Mouse (Mus musculus) intestine, postnatal 0 days (tissue): ENCODE data around the gene Copb1. TPM values are rescaled to one million over a fixed set of nuclear protein-coding genes. Genes with fewer than 3 reads are reported as not detected.

Source experiments
- ATAC-seq: fragments of 200-750 bp; cut with Nextera tagmentation; 2 replicates; pipeline ENCODE4 v1.8.0; 2017; ENCODE audit warnings: mild to moderate bottlenecking, moderate TSS enrichment, moderate library complexity
- H3K27ac ChIP-seq: fragments of 300-500 bp; sonication (generic); 2 replicates; pipeline ENCODE4 v1.5.1; 2014; ENCODE audit warnings: mild to moderate bottlenecking, low read depth, low read length, moderate library complexity
- H3K27me3 ChIP-seq: fragments of 300-500 bp; sonication (generic); replicated peaks from 2 replicates; pipeline ENCODE4 v1.6.1; 2014; ENCODE audit warnings: low read length, mixed read lengths; ENCODE audit not compliant: control insufficient read depth, insufficient read depth
- H3K36me3 ChIP-seq: fragments of 300-500 bp; sonication (generic); 2 replicates; pipeline ENCODE4 v1.6.1; 2014; ENCODE audit warnings: mild to moderate bottlenecking, moderate library complexity; ENCODE audit not compliant: control insufficient read depth, insufficient read depth
- H3K4me1 ChIP-seq: fragments of 300-500 bp; sonication (generic); replicated peaks from 2 replicates; pipeline ENCODE4 v1.6.1; 2014; ENCODE audit warnings: antibody characterized with exemption, low read length, mixed read lengths; ENCODE audit not compliant: control insufficient read depth, insufficient read depth
- H3K4me2 ChIP-seq: fragments of 300-500 bp; sonication (generic); replicated peaks from 2 replicates; pipeline ENCODE4 v1.6.1; 2014; ENCODE audit warnings: low read depth, mild to moderate bottlenecking, moderate library complexity
- H3K4me3 ChIP-seq: fragments of 300-500 bp; sonication (generic); 2 replicates; pipeline ENCODE4 v1.5.1; 2014; ENCODE audit warnings: low read depth, low read length
- H3K9ac ChIP-seq: fragments of 300-500 bp; sonication (generic); 2 replicates; pipeline ENCODE4 v1.6.1; 2014; ENCODE audit warnings: mild to moderate bottlenecking, low read depth, low read length
- H3K9me3 ChIP-seq: fragments of 300-500 bp; sonication (generic); 2 replicates; pipeline ENCODE4 v1.6.1; 2016; ENCODE audit warnings: mixed run types; ENCODE audit not compliant: control insufficient read depth
- CTCF ChIP-seq: sonication (generic); IDR thresholded peaks from 2 replicates; pipeline ENCODE4 v1.5.1; 2016; ENCODE audit warnings: low read depth, mild to moderate bottlenecking, control low read depth, antibody characterized with exemption, moderate library complexity
- WGBS: fragments of 180-500 bp; shearing (Covaris S2); extraction: QIAGEN DNeasy Blood & Tissue Kit; methylation state at CpG from one replicate; pipeline ENCODE4 v1.1.7; 2014; 5-methylcytosine and 5-hydroxymethylcytosine counted together
- polyA plus RNA-seq: library from polyadenylated mRNA; unstranded; fragments of >200 nt; fragmentation: Nextera tagmentation; extraction: Ambion mirVana; gene quantifications from 2 replicates; pipeline ENCODE4 v1.2.1, GENCODE M21; 2015

Copb1 gene
- polyA plus RNA-seq, 1 experiment from 2014 or later, result 140 TPM

DNA sequence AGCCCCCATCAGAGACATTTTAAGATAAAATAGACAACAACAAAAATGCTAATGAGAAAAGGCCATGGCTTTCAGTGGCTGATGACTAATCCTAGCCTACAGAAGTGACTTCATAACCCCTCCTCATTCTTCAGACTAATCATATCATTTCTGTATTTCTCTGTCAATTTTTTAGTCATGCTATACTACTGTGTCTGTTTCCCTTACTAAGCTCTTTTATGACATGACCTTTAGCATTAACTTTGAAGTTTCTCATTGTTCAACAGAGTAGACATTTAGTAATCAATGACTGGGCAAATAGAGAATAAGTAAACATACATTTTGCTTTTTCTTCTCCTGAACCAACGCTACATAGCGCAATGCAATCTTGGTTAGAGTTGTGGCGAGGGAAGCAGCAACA is 22.7 kb downstream of the Copb1 start:
- whole genome bisulfite sequencing, result 39% methylated on average over 3 of the region's 3 CpGs
- Histone ChIP-seq H3K4me2 (no peak overlapping the region), H3K27me3 (no peaks in the 10 kb centered on the region), H3K27ac (no peak overlapping the region), H3K4me3 (no peak overlapping the region), H3K9ac (no peak overlapping the region), H3K4me1 (no peaks in the 10 kb centered on the region), H3K36me3 (peaks cover 61% of the 10 kb centered on the region), H3K9me3 (no peaks in the 10 kb centered on the region)
- no peak for TF ChIP-seq CTCF
- peak; percentile 82 for ATAC-seq

DNA sequence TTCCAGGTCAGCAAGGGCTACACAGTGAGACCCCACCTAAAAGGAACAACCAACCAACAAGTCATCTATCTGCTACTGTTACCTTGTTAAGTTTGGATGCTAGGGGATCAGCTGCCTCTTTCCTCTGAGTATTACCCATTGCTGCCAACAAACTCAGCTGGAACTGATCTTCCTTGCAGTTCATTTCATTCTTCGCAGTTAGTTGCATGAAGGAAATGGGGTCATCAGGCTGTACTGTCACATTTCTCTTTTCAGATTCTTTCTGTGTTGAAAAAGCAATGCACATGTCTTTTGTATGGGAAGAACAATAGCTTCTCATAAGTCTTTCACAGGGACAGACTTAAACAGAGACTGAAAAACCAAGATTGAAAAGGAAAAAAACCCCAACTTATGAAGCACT is 28.0 kb downstream of the Copb1 start:
- no peak overlapping the region for H3K27ac ChIP-seq
- TF ChIP-seq CTCF, result no peak
- H3K27me3 ChIP-seq, result no peaks in the 10 kb centered on the region
- no peaks in the 10 kb centered on the region for H3K9me3 ChIP-seq
- ATAC-seq, result no peak
- 98% methylated on average over 1 of the region's 1 CpGs for WGBS
- peaks cover 59% of the 10 kb centered on the region for H3K36me3 ChIP-seq
- H3K9ac ChIP-seq, result no peak overlapping the region
- H3K4me3 ChIP-seq, result no peak overlapping the region
- H3K4me1 ChIP-seq, result no peaks in the 10 kb centered on the region
- H3K4me2 ChIP-seq, result no peak overlapping the region

DNA sequence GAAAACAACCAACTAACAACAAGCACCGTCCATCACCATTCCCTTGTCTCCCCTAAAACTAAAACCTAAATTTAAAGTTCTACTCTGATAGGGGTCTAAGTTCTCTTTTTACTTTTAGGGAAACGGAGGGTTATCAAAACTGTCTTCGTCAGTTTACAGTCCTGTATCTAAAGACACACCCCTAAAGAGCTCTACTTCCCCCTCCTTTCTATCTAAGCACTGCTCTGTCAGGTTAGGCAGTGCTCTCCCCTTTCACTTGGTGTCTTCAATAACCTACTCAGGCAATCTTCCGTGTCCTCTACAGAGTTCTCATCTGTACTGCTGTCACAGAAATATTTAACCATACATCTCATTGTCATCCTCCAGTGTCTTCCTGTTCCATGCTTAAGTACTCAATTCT is 34.1 kb downstream of the Copb1 start:
- WGBS, result 83% methylated on average over 4 of the region's 4 CpGs
- TF ChIP-seq CTCF, result no peak
- ATAC-seq, result no peak

DNA sequence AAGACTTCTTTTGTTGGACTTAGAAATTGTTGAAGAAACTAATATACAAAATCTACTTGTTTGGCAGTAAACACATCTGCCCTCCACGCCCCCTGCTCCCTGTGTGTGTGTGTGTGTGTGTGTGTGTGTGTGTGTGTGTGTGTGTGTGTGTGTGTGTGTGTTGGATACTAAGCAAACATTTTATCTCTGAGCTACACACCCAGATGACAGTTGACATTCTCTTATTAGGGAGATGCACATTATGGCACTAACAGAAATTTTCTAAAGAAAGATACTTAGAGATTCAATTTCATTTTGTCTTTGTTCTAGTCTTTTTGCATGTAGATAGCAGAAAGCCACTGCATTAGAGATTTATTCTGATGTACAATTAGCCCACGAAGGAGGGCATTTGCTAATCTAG is 37.6 kb downstream of the Copb1 start:
- Histone ChIP-seq H3K9ac (no peak overlapping the region), H3K27ac (no peak overlapping the region), H3K4me1 (no peaks in the 10 kb centered on the region), H3K4me2 (no peak overlapping the region), H3K36me3 (peaks cover 65% of the 10 kb centered on the region), H3K27me3 (no peaks in the 10 kb centered on the region), H3K9me3 (no peaks in the 10 kb centered on the region), H3K4me3 (no peak overlapping the region)
- no peak for TF ChIP-seq CTCF
- WGBS, result 87% methylated on average over 2 of the region's 2 CpGs
- no peak for ATAC-seq

More for the DNA sequence above, 34.1 kb downstream of the Copb1 start:
- no peak overlapping the region for H3K9ac ChIP-seq
- no peaks in the 10 kb centered on the region for H3K9me3 ChIP-seq
- peaks cover 57% of the 10 kb centered on the region for H3K36me3 ChIP-seq
- H3K27me3 ChIP-seq, result no peaks in the 10 kb centered on the region
- H3K27ac ChIP-seq, result no peak overlapping the region
- H3K4me2 ChIP-seq, result no peak overlapping the region
- H3K4me1 ChIP-seq, result no peaks in the 10 kb centered on the region
- H3K4me3 ChIP-seq, result no peak overlapping the region

DNA sequence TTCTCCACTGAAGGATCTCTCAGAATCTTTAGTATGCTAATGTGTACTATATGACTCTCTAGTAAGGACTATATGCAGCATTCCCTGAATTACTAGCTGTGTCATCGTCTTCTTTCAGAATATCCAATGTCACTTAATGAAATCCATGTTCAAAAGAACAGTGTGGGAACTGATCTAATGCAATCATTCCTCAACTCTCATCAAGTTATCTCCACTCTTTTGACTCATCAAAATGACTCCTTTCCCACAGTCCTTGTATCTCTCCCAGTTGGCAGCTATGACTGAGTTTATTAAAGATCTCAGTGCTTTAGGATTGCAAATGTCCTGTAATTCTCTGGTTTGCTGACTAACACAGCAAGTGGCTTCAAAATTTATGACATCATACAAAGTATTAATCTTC is 40.1 kb downstream of the Copb1 start:
- no peak overlapping the region for H3K9ac ChIP-seq
- no peaks in the 10 kb centered on the region for H3K4me1 ChIP-seq
- H3K27me3 ChIP-seq, result no peaks in the 10 kb centered on the region
- no peak overlapping the region for H3K27ac ChIP-seq
- no peak for TF ChIP-seq CTCF
- H3K4me3 ChIP-seq, result no peak overlapping the region
- no peak overlapping the region for H3K4me2 ChIP-seq
- H3K9me3 ChIP-seq, result no peaks in the 10 kb centered on the region
- H3K36me3 ChIP-seq, result peaks cover 41% of the 10 kb centered on the region
- 91% methylated on average over 1 of the region's 1 CpGs for WGBS
- ATAC-seq, result no peak

DNA sequence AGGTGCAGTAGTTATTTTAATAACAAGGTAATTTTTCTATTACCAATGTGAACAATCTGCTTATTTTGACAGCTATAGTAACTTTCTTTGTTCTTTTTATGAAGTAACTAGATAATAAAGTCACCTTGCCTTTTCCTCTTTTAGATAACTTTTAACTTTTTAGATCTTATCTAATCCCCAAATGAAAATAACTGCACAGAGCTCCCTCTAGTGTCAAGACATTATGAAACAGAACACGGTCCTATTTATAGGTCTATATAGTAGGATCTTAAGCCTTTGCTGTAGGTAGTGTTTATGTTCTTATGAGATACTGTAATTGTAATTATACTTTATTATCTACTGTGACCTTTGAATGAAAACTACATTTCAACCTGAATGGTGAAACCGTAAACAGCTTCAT is 41.0 kb downstream of the Copb1 start:
- Histone ChIP-seq H3K27ac (no peak overlapping the region), H3K9me3 (no peaks in the 10 kb centered on the region), H3K4me2 (no peak overlapping the region), H3K36me3 (peaks cover 44% of the 10 kb centered on the region), H3K4me3 (no peak overlapping the region), H3K4me1 (no peaks in the 10 kb centered on the region), H3K27me3 (no peaks in the 10 kb centered on the region), H3K9ac (no peak overlapping the region)
- WGBS, result 49% methylated on average over 2 of the region's 2 CpGs
- TF ChIP-seq CTCF, result peak; percentile 74
- 0 out of 2 replicates have a peak, but pooled peaks have one; percentile 10 for ATAC-seq

DNA sequence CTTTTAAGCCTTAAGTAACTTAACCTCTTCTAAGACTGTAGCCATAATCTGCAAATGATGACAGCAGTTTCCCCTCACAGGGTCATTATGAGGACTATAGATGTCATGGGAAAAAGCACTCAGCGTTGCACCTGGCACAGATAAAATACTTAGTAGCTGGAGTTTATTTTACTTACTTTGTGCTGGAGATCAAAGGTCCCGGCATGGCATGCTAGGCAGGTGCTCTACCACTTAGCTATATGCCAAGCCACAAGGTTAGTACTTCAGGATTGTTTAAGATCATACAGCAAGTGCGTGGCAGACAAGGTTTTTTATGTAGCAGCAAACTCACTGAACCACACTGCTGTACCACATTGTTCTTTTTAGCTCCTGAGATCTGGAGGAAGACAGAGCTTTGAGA is 43.9 kb downstream of the Copb1 start:
- Histone ChIP-seq H3K9me3 (no peaks in the 10 kb centered on the region), H3K9ac (no peak overlapping the region), H3K4me2 (no peak overlapping the region), H3K27me3 (no peaks in the 10 kb centered on the region), H3K36me3 (peaks cover 26% of the 10 kb centered on the region), H3K4me1 (no peaks in the 10 kb centered on the region), H3K4me3 (no peak overlapping the region), H3K27ac (no peak overlapping the region)
- WGBS, result 43% methylated on average over 3 of the region's 3 CpGs
- ATAC-seq, result 0 out of 2 replicates have a peak, but pooled peaks have one; percentile 32
- TF ChIP-seq CTCF, result no peak
